Mouse (Mus musculus) heart, embryonic 13.5 days (tissue): ENCODE data around the gene Sos2. TPM values are rescaled to one million over a fixed set of nuclear protein-coding genes. Genes with fewer than 3 reads are reported as not detected.
A peak's percentile ranks its signal among the peaks of the same experiment; 100 is the strongest.
"Not testable (repeated sequence)": the region's sequence is repeated elsewhere in the genome, so short reads cannot be mapped to it uniquely, and the experiment has no call there.

Source experiments
- ATAC-seq: fragments of 200-750 bp; cut with Nextera tagmentation; 2 replicates; pipeline ENCODE4 v1.8.0; 2017; ENCODE audit warnings: moderate TSS enrichment; ENCODE audit not compliant: insufficient number of reproducible peaks, low FRiP score, low TSS enrichment; ENCODE audit errors: extremely low read depth
- H3K27ac ChIP-seq: fragments of 300-500 bp; sonication (generic); replicated peaks from 2 replicates; pipeline ENCODE4 v1.5.1; 2015; ENCODE audit warnings: moderate library complexity, mild to moderate bottlenecking, inconsistent platforms
- H3K27me3 ChIP-seq: fragments of 300-500 bp; sonication (generic); replicated peaks from 2 replicates; pipeline ENCODE4 v1.6.1; 2015; ENCODE audit warnings: mild to moderate bottlenecking, inconsistent platforms
- H3K36me3 ChIP-seq: fragments of 300-500 bp; sonication (generic); 2 replicates; pipeline ENCODE4 v1.6.1; 2015; ENCODE audit warnings: mild to moderate bottlenecking, inconsistent platforms
- H3K4me1 ChIP-seq: fragments of 300-500 bp; sonication (generic); 2 replicates; pipeline ENCODE4 v1.6.1; 2015; ENCODE audit warnings: inconsistent platforms
- H3K4me2 ChIP-seq: fragments of 300-500 bp; sonication (generic); 2 replicates; pipeline ENCODE4 v1.6.1; 2015; ENCODE audit warnings: inconsistent platforms, mild to moderate bottlenecking, moderate library complexity
- H3K4me3 ChIP-seq: fragments of 300-500 bp; sonication (generic); 2 replicates; pipeline ENCODE4 v1.5.1; 2015; ENCODE audit warnings: moderate library complexity, mild to moderate bottlenecking, inconsistent platforms
- H3K9ac ChIP-seq: fragments of 300-500 bp; sonication (generic); 2 replicates; pipeline ENCODE4 v1.6.1; 2015; ENCODE audit warnings: inconsistent platforms, mild to moderate bottlenecking, moderate library complexity
- H3K9me3 ChIP-seq: fragments of 300-500 bp; sonication (generic); 2 replicates; pipeline ENCODE4 v1.6.1; 2016; ENCODE audit warnings: inconsistent platforms
- WGBS: fragments of 180-500 bp; shearing (Covaris S2); methylation state at CpG from one replicate; pipeline ENCODE4 v1.1.7; 2015; ENCODE audit warnings: mixed read lengths; 5-methylcytosine and 5-hydroxymethylcytosine counted together
- polyA plus RNA-seq: library from polyadenylated mRNA; unstranded; fragments of >200 nt; fragmentation: Nextera tagmentation; extraction: Ambion mirVana; gene quantifications from 2 replicates; pipeline ENCODE4 v1.2.1, GENCODE M21; 2015

Gene Sos2
- polyA plus RNA-seq, 1 experiment from 2014 or later: 5.6 TPM

GRCm38 (mm10) chr12:69593130-69593529 is 88.5 kb downstream of the Sos2 start:
- Histone ChIP-seq H3K4me1 (no peaks in the 10 kb centered on the region), H3K9ac (no peak overlapping the region), H3K9me3 (no peaks in the 10 kb centered on the region), H3K27ac (no peak overlapping the region), H3K27me3 (no peaks in the 10 kb centered on the region), H3K4me2 (no peak overlapping the region), H3K36me3 (peaks cover 61% of the 10 kb centered on the region), H3K4me3 (no peak overlapping the region)
- ATAC-seq: no peak
- WGBS: 82% methylated on average over 5 of the region's 5 CpGs

- H3K27ac ChIP-seq: peak overlapping the region; percentile 74
- H3K27me3 ChIP-seq: no peaks in the 10 kb centered on the region
- ATAC-seq: no peak
- H3K4me3 ChIP-seq: peak overlapping the region; percentile 78
- H3K9me3 ChIP-seq: no peaks in the 10 kb centered on the region
- 39% methylated on average over 5 of the region's 5 CpGs for WGBS
- peak overlapping the region; percentile 91 for H3K9ac ChIP-seq
- H3K4me1 ChIP-seq: peaks cover 31% of the 10 kb centered on the region
- H3K4me2 ChIP-seq: peak overlapping the region; percentile 77
- H3K36me3 ChIP-seq: peaks cover 53% of the 10 kb centered on the region
These were observed 98.4 kb downstream of the Sos2 start for GRCm38 (mm10) chr12:69583270-69583629.

GRCm38 (mm10) chr12:69582613-69583269 is 98.9 kb downstream of the Sos2 start, which contains the start of gene Vcpkmt:
Gene Vcpkmt (minus strand): TSS chr12:69583028.
- peak; percentile 91 for ATAC-seq

GRCm38 (mm10) chr12:69582216-69582612 is 99.4 kb downstream of the Sos2 start:
- Histone ChIP-seq H3K9me3 (no peaks in the 10 kb centered on the region), H3K9ac (peak overlapping the region; percentile 91), H3K4me3 (peak overlapping the region; percentile 78), H3K27ac (peak overlapping the region; percentile 74), H3K4me1 (peaks cover 31% of the 10 kb centered on the region), H3K27me3 (no peaks in the 10 kb centered on the region), H3K36me3 (peaks cover 54% of the 10 kb centered on the region), H3K4me2 (peak overlapping the region; percentile 77)
- 30% methylated on average over 9 of the region's 9 CpGs for WGBS
- no peak for ATAC-seq

More at GRCm38 (mm10) chr12:69582613-69583269, 98.9 kb downstream of the Sos2 start, which contains the start of gene Vcpkmt:
- Histone ChIP-seq H3K4me2 (peak within 1 kb of the TSS; percentile 77), H3K4me1 (peaks cover 31% of the 10 kb centered on the region), H3K27ac (peak within 1 kb of the TSS; percentile 74), H3K9me3 (no peaks in the 10 kb centered on the region), H3K27me3 (no peaks in the 10 kb centered on the region), H3K36me3 (peaks cover 53% of the 10 kb centered on the region), H3K4me3 (peak within 1 kb of the TSS; percentile 78), H3K9ac (peak within 1 kb of the TSS; percentile 91)
- under 1% methylated on average over 56 of the region's 56 CpGs for WGBS

GRCm38 (mm10) chr12:69579623-69580022 is 102.0 kb downstream of the Sos2 start:
- Histone ChIP-seq H3K4me2 (no peak overlapping the region), H3K36me3 (peaks cover 46% of the 10 kb centered on the region), H3K27me3 (no peaks in the 10 kb centered on the region), H3K9ac (no peak overlapping the region), H3K4me1 (peaks cover 31% of the 10 kb centered on the region), H3K9me3 (no peaks in the 10 kb centered on the region), H3K4me3 (no peak overlapping the region), H3K27ac (no peak overlapping the region)
- 50% methylated on average over 5 of the region's 5 CpGs for WGBS
- no peak for ATAC-seq

- Histone ChIP-seq H3K27ac (no peak overlapping the region), H3K27me3 (no peaks in the 10 kb centered on the region), H3K4me1 (peaks cover 22% of the 10 kb centered on the region), H3K9ac (no peak overlapping the region), H3K4me2 (no peak overlapping the region), H3K4me3 (no peak overlapping the region), H3K9me3 (no peaks in the 10 kb centered on the region), H3K36me3 (peaks cover 42% of the 10 kb centered on the region)
- WGBS: 81% methylated on average over 9 of the region's 9 CpGs
- no peak for ATAC-seq
These were observed 105.5 kb downstream of the Sos2 start for GRCm38 (mm10) chr12:69576120-69576627.

GRCm38 (mm10) chr12:69573916-69574881 is 107.5 kb downstream of the Sos2 start:
- Histone ChIP-seq H3K9me3 (no peaks in the 10 kb centered on the region), H3K4me2 (peak overlapping the region; percentile 67), H3K9ac (peak overlapping the region; percentile 70), H3K27me3 (no peaks in the 10 kb centered on the region), H3K4me1 (peaks cover 6% of the 10 kb centered on the region), H3K36me3 (peaks cover 35% of the 10 kb centered on the region), H3K27ac (no peak overlapping the region; the same call in 1 of the 2 replicates), H3K4me3 (peak overlapping the region; percentile 46)
- no peak for ATAC-seq
- 21% methylated on average over 17 of the region's 17 CpGs for WGBS

- Histone ChIP-seq H3K9me3 (no peaks in the 10 kb centered on the region), H3K27me3 (no peaks in the 10 kb centered on the region), H3K27ac (no peak overlapping the region), H3K4me2 (no peak overlapping the region), H3K9ac (no peak overlapping the region), H3K36me3 (peaks cover 25% of the 10 kb centered on the region), H3K4me3 (no peak overlapping the region), H3K4me1 (peaks cover 6% of the 10 kb centered on the region)
- WGBS: 91% methylated on average over 8 of the region's 8 CpGs
- ATAC-seq: no peak
These were observed 108.4 kb downstream of the Sos2 start for GRCm38 (mm10) chr12:69573271-69573670.

GRCm38 (mm10) chr12:69569926-69570325 is 111.7 kb downstream of the Sos2 start:
- Histone ChIP-seq H3K27ac (no peak overlapping the region), H3K4me3 (no peak overlapping the region), H3K27me3 (no peaks in the 10 kb centered on the region), H3K4me1 (peaks cover 13% of the 10 kb centered on the region), H3K4me2 (no peak overlapping the region), H3K9ac (no peak overlapping the region), H3K9me3 (no peaks in the 10 kb centered on the region), H3K36me3 (no peaks in the 10 kb centered on the region)
- ATAC-seq: no peak
- 90% methylated on average over 3 of the region's 3 CpGs for WGBS

GRCm38 (mm10) chr12:69568266-69568665 is 113.4 kb downstream of the Sos2 start:
- H3K4me1 ChIP-seq: peaks cover 7% of the 10 kb centered on the region
- ATAC-seq: no peak
- no peak overlapping the region for H3K4me2 ChIP-seq
- no peak overlapping the region for H3K9ac ChIP-seq
- no peaks in the 10 kb centered on the region for H3K36me3 ChIP-seq
- H3K9me3 ChIP-seq: no peaks in the 10 kb centered on the region
- 65% methylated on average over 3 of the region's 3 CpGs for WGBS
- no peak overlapping the region for H3K27ac ChIP-seq
- H3K27me3 ChIP-seq: no peaks in the 10 kb centered on the region
- H3K4me3 ChIP-seq: no peak overlapping the region

- 70% methylated on average over 6 of the region's 6 CpGs for WGBS
- H3K27me3 ChIP-seq, H3K9ac ChIP-seq, H3K4me2 ChIP-seq, H3K36me3 ChIP-seq, H3K27ac ChIP-seq, ATAC-seq, H3K4me3 ChIP-seq, H3K4me1 ChIP-seq, H3K9me3 ChIP-seq: not testable (repeated sequence)
These were observed 120.6 kb downstream of the Sos2 start for GRCm38 (mm10) chr12:69561006-69561405.
